Mouse (Mus musculus) lung, postnatal 0 days (tissue): Measurements from ENCODE around the gene Ier2. TPM values are rescaled to one million over a fixed set of nuclear protein-coding genes. Genes with fewer than 3 reads are reported as not detected.

Experiments used
- ATAC-seq: fragments of 200-750 bp; cut with Nextera tagmentation; 2 replicates; pipeline ENCODE4 v1.8.0; 2017; ENCODE audit warnings: moderate library complexity
- DNase-seq: peaks from one replicate; pipeline ENCODE4 v3.0.0-alpha.2; 2016; ENCODE audit warnings: low spot score
- H3K27ac ChIP-seq: fragments of 300-500 bp; sonication (generic); 2 replicates; pipeline ENCODE4 v1.5.1; 2014; ENCODE audit warnings: antibody characterized with exemption, mild to moderate bottlenecking, low read length, mixed read lengths
- H3K27me3 ChIP-seq: fragments of 300-500 bp; sonication (generic); replicated peaks from 2 replicates; pipeline ENCODE4 v1.6.1; 2014; ENCODE audit warnings: low read length, mixed read lengths; ENCODE audit not compliant: insufficient read depth
- H3K36me3 ChIP-seq: fragments of 300-500 bp; sonication (generic); 2 replicates; pipeline ENCODE4 v1.6.1; 2014; ENCODE audit warnings: low read length, mixed read lengths; ENCODE audit not compliant: insufficient read depth
- H3K4me1 ChIP-seq: fragments of 300-500 bp; sonication (generic); 2 replicates; pipeline ENCODE4 v1.6.1; 2014; ENCODE audit warnings: antibody characterized with exemption, low read depth, low read length, mixed read lengths; ENCODE audit not compliant: insufficient read depth
- H3K4me2 ChIP-seq: fragments of 300-500 bp; sonication (generic); replicated peaks from 2 replicates; pipeline ENCODE4 v1.6.1; 2014; ENCODE audit warnings: low read depth, mild to moderate bottlenecking, low read length, moderate library complexity, mixed read lengths
- H3K4me3 ChIP-seq: fragments of 300-500 bp; sonication (generic); 2 replicates; pipeline ENCODE4 v1.5.1; 2014; ENCODE audit warnings: low read depth, low read length
- H3K9ac ChIP-seq: fragments of 300-500 bp; sonication (generic); replicated peaks from 2 replicates; pipeline ENCODE4 v1.6.1; 2014; ENCODE audit warnings: low read depth, mild to moderate bottlenecking
- H3K9me3 ChIP-seq: fragments of 300-500 bp; sonication (generic); 2 replicates; pipeline ENCODE4 v1.6.1; 2016; ENCODE audit warnings: low read length, mixed read lengths
- CTCF ChIP-seq: IDR thresholded peaks from 2 replicates; pipeline ENCODE4 v1.5.1; 2016; ENCODE audit warnings: antibody characterized with exemption, mild to moderate bottlenecking
- EP300 ChIP-seq: IDR thresholded peaks from 2 replicates; pipeline ENCODE4 v1.6.1; 2016; ENCODE audit warnings: antibody characterized with exemption, mild to moderate bottlenecking, control low read depth
- WGBS: fragments of 180-500 bp; shearing (Covaris S2); extraction: QIAGEN DNeasy Blood & Tissue Kit; methylation state at CpG from one replicate; pipeline ENCODE4 v1.1.7; 2014; 5-methylcytosine and 5-hydroxymethylcytosine counted together
- polyA plus RNA-seq: library from polyadenylated mRNA; unstranded; fragments of >200 nt; fragmentation: Nextera tagmentation; extraction: Ambion mirVana; gene quantifications from 2 replicates; pipeline ENCODE4 v1.2.1, GENCODE M21; 2015

Gene Ier2
- polyA plus RNA-seq, 1 experiment from 2014 or later = 113 TPM

GRCm38 (mm10) chr8:84660819-84661457, 1.7 kb downstream of the Ier2 start:
- Histone ChIP-seq H3K9ac (peak overlapping the region; percentile 99), H3K36me3 (no peaks in the 10 kb centered on the region), H3K27ac (peak overlapping the region; percentile 99), H3K4me2 (peak overlapping the region; percentile 79), H3K9me3 (no peaks in the 10 kb centered on the region), H3K27me3 (no peaks in the 10 kb centered on the region), H3K4me3 (peak overlapping the region; percentile 97), H3K4me1 (peaks cover 32% of the 10 kb centered on the region)
- ATAC-seq (peak; percentile 10), DNase-seq (peak; percentile 87)
- WGBS = 2% methylated on average over 20 of the region's 20 CpGs
- TF ChIP-seq CTCF = no peak
- TF ChIP-seq EP300 = no peak; the same call in 1 of the 2 replicates

GRCm38 (mm10) chr8:84659936-84660818, 2.5 kb downstream of the Ier2 start:
- ATAC-seq = peak; percentile 15
- no peaks in the 10 kb centered on the region for H3K9me3 ChIP-seq
- TF ChIP-seq EP300 (peak; percentile 87), CTCF (no peak)
- peak overlapping the region; percentile 99 for H3K9ac ChIP-seq
- peak overlapping the region; percentile 97 for H3K4me3 ChIP-seq
- no peaks in the 10 kb centered on the region for H3K27me3 ChIP-seq
- peak overlapping the region; percentile 99 for H3K27ac ChIP-seq
- no peaks in the 10 kb centered on the region for H3K36me3 ChIP-seq
- H3K4me1 ChIP-seq = peaks cover 32% of the 10 kb centered on the region
- 4% methylated on average over 33 of the region's 33 CpGs for WGBS
- peak overlapping the region; percentile 79 for H3K4me2 ChIP-seq
- peak; percentile 89 for DNase-seq

GRCm38 (mm10) chr8:84658951-84659350, 3.7 kb downstream of the Ier2 start:
- H3K36me3 ChIP-seq = no peaks in the 10 kb centered on the region
- TF ChIP-seq CTCF (no peak), EP300 (no peak)
- H3K4me2 ChIP-seq = no peak overlapping the region
- H3K27me3 ChIP-seq = no peaks in the 10 kb centered on the region
- no peak overlapping the region for H3K4me3 ChIP-seq
- H3K9ac ChIP-seq = no peak overlapping the region
- no peak for ATAC-seq
- H3K9me3 ChIP-seq = no peaks in the 10 kb centered on the region
- 47% methylated on average over 1 of the region's 1 CpGs for WGBS
- H3K27ac ChIP-seq = peak overlapping the region; percentile 99; the same call in 1 of the 2 replicates
- DNase-seq = no peak
- peaks cover 32% of the 10 kb centered on the region for H3K4me1 ChIP-seq

GRCm38 (mm10) chr8:84657680-84658079, 5.0 kb downstream of the Ier2 start:
- peaks cover 32% of the 10 kb centered on the region for H3K4me1 ChIP-seq
- ATAC-seq (no peak), DNase-seq (peak; percentile 78)
- no peak for TF ChIP-seq EP300
- no peak for TF ChIP-seq CTCF
- 0 out of 2 replicates have a peak overlapping the region, but pooled peaks have one; percentile 81 for H3K4me2 ChIP-seq
- H3K27ac ChIP-seq = peak overlapping the region; percentile 97
- no peaks in the 10 kb centered on the region for H3K9me3 ChIP-seq
- H3K27me3 ChIP-seq = no peaks in the 10 kb centered on the region
- no peaks in the 10 kb centered on the region for H3K36me3 ChIP-seq
- no peak overlapping the region for H3K4me3 ChIP-seq
- no peak overlapping the region for H3K9ac ChIP-seq
- 51% methylated on average over 4 of the region's 4 CpGs for WGBS

GRCm38 (mm10) chr8:84657203-84657602, 5.4 kb downstream of the Ier2 start:
- Histone ChIP-seq H3K4me1 (peaks cover 32% of the 10 kb centered on the region), H3K9ac (no peak overlapping the region), H3K27me3 (no peaks in the 10 kb centered on the region), H3K4me3 (no peak overlapping the region), H3K9me3 (no peaks in the 10 kb centered on the region), H3K36me3 (no peaks in the 10 kb centered on the region), H3K4me2 (peak overlapping the region; percentile 81), H3K27ac (peak overlapping the region; percentile 97)
- peak; percentile 68 for DNase-seq
- TF ChIP-seq EP300 (no peak), CTCF (no peak)
- ATAC-seq = no peak

GRCm38 (mm10) chr8:84656641-84657126, 6.0 kb downstream of the Ier2 start:
- Histone ChIP-seq H3K4me2 (peak overlapping the region; percentile 81), H3K4me1 (peaks cover 32% of the 10 kb centered on the region), H3K9ac (peak overlapping the region; percentile 76), H3K27ac (peak overlapping the region; percentile 97), H3K9me3 (no peaks in the 10 kb centered on the region), H3K36me3 (no peaks in the 10 kb centered on the region), H3K27me3 (no peaks in the 10 kb centered on the region), H3K4me3 (peak overlapping the region; percentile 44)
- under 1% methylated on average over 23 of the region's 23 CpGs for WGBS
- peak; percentile 87 for TF ChIP-seq EP300
- TF ChIP-seq CTCF = peak; percentile 18; the same call in 1 of the 2 replicates
- DNase-seq (peak; percentile 96), ATAC-seq (peak; percentile 72)
